Mouse (Mus musculus) layer of hippocampus, postnatal 25 days (tissue): ENCODE results near the gene F2rl1. TPM values are rescaled to one million over a fixed set of nuclear protein-coding genes. Genes with fewer than 3 reads are reported as not detected.
"Not testable (repeated sequence)": the region's sequence is repeated elsewhere in the genome, so short reads cannot be mapped to it uniquely, and the experiment has no call there.

Experiments used
- DNase-seq, 2 experiments: peaks; one replicate each; pipeline ENCODE4 v3.0.0; 2022; ENCODE audit warnings: mixed read lengths in 2 of 2, low spot score in 1 of 2; ENCODE audit errors: extremely low spot score in 1 of 2
- total RNA-seq, 2 experiments: library from RNA; stranded (reverse); gene quantifications; 2 replicates each; pipeline ENCODE4 v1.2.3; 2021

F2rl1 gene
- total RNA-seq, 2 experiments from 2014 or later = 0.12 to 0.22 TPM

- no peak for DNase-seq
Measured at GRCm38 (mm10) chr13:95535026-95535425, 10.0 kb upstream of the F2rl1 start.

GRCm38 (mm10) chr13:95534131-95534561 lies 9.1 kb upstream of the F2rl1 start:
- no peak for DNase-seq

GRCm38 (mm10) chr13:95533640-95534039 lies 8.6 kb upstream of the F2rl1 start:
- DNase-seq = no peak

GRCm38 (mm10) chr13:95533121-95533520 lies 8.1 kb upstream of the F2rl1 start:
- DNase-seq = not testable (repeated sequence)

- DNase-seq = no peak
Measured at GRCm38 (mm10) chr13:95531273-95532045, 6.4 kb upstream of the F2rl1 start.

GRCm38 (mm10) chr13:95529246-95529645 lies 4.2 kb upstream of the F2rl1 start:
- no peak for DNase-seq

- no peak for DNase-seq
Measured at GRCm38 (mm10) chr13:95524424-95524673, 678 bp downstream of the F2rl1 start.

- DNase-seq = no peak
Measured at GRCm38 (mm10) chr13:95523659-95524423, 1.2 kb downstream of the F2rl1 start.

- no peak for DNase-seq
Measured at GRCm38 (mm10) chr13:95522176-95522575, 2.9 kb downstream of the F2rl1 start.

GRCm38 (mm10) chr13:95521029-95521428 lies 4.0 kb downstream of the F2rl1 start:
- DNase-seq = no peak

GRCm38 (mm10) chr13:95514756-95515155 lies 10.3 kb downstream of the F2rl1 start:
- DNase-seq = no peak

GRCm38 (mm10) chr13:95510054-95510453 lies 15.0 kb downstream of the F2rl1 start:
- DNase-seq = no peak

GRCm38 (mm10) chr13:95503279-95503917 lies 21.6 kb downstream of the F2rl1 start:
- DNase-seq = no peak

GRCm38 (mm10) chr13:95496601-95497000 lies 28.4 kb downstream of the F2rl1 start:
- no peak for DNase-seq

- DNase-seq = no peak
Measured at GRCm38 (mm10) chr13:95494812-95495211, 30.2 kb downstream of the F2rl1 start.

- DNase-seq = no peak
Measured at GRCm38 (mm10) chr13:95493296-95493695, 31.7 kb downstream of the F2rl1 start.

- DNase-seq = no peak
Measured at GRCm38 (mm10) chr13:95491327-95491726, 33.7 kb downstream of the F2rl1 start.

- DNase-seq = no peak
Measured at GRCm38 (mm10) chr13:95484664-95485063, 40.4 kb downstream of the F2rl1 start.

- DNase-seq = peak; percentile 77 to 94
Measured at GRCm38 (mm10) chr13:95481428-95481827, 43.6 kb downstream of the F2rl1 start.

- DNase-seq = no peak
Measured at GRCm38 (mm10) chr13:95478671-95479413, 46.2 kb downstream of the F2rl1 start, which contains the start of gene S100z. S100z (minus strand) TSS chr13:95478721.

- no peak for DNase-seq
Measured at GRCm38 (mm10) chr13:95477173-95477572, 47.9 kb downstream of the F2rl1 start.
